Comparison of ENCODE assay signal across 8 mouse cellular contexts in the genomic region with DNA sequence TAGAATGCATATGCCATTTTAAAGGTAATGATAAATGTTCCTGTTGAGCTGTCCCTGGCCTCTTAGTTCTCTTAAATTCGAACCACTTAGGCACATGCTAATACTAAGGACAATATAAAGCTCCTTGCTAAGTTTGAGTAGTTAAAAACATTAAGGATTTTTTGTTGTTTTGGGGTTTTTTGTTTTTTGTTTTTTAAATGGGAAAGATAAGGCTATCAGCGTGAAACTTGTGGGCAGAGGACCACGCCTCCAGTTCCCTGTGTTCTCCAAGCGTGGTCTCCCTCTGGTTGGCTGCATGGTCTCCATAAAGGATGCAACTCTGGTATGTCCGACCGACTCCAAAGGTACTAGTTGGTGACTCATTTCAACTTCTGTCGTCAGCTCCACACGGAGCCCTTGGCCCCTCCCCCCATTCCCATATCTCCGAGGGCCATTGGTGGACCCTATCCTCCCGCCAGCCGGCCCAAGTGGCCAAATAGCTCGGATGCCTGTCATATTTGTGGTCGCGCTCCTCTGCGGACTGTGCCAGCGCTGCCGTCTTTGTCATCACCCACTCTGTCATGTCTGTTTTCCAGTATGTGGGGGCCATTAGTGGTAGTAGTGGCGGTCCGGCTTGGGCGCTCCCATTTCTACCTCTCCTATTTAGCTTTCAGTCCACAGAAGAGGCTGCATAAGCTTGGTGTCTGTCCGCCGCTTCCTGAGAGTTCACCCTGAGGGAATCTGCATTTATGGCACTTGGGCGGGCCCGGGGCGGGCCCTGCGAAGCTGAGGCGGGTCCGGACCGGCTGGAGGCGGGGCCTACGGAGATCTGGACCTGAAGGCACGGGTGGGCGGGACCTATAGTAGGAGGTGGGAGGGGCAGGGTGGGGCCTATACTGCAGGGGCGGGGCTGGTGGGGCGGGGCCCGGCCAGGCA.
A peak's percentile ranks its signal among the peaks of the same experiment; 100 is the strongest.
DNase-seq lines count a peak whose midpoint lies in the region; ATAC-seq and TF ChIP-seq lines count a peak whose summit lies in the region.

No protein-coding gene starts in this region.

- no peak for TF ChIP-seq CTCF in MEL (IDR thresholded peaks at IDR 0.05 in 2 of 3, conservative IDR thresholded peaks at IDR 0.05 in 1 of 3; ENCODE audit: control insufficient read depth in 1 of 3, insufficient read depth in 1 of 3, low read depth in 2 of 3, low read length in 3 of 3, poor library complexity in 1 of 3, severe bottlenecking in 1 of 3)
- TF ChIP-seq CTCF in liver, postnatal 0 days (IDR thresholded peaks at IDR 0.05; ENCODE audit: low read depth), result no peak

- peaks cover 28% of the 10 kb centered on the region for H3K79me2 ChIP-seq in MEL (ENCODE audit: control insufficient read depth, insufficient read depth, low read length, poor library complexity)

- no peak for TF ChIP-seq EP300 in MEL (IDR thresholded peaks at IDR 0.05; ENCODE audit: low read depth in 1 of 2, low read length in 2 of 2)
- TF ChIP-seq EP300 in liver, postnatal 0 days (IDR thresholded peaks at IDR 0.05; ENCODE audit: low read depth), result no peak; the same call in 1 of the 2 replicates

- H3K9me3 ChIP-seq in MEL (replicated peaks; ENCODE audit: insufficient read depth, low read length), result no peaks in the 10 kb centered on the region
- no peaks in the 10 kb centered on the region for H3K9me3 ChIP-seq in forebrain, embryonic 14.5 days (replicated peaks; ENCODE audit: control insufficient read depth, low read length)
- H3K9me3 ChIP-seq in liver, postnatal 0 days (ENCODE audit: low read length), result no peaks in the 10 kb centered on the region
- no peaks in the 10 kb centered on the region for H3K9me3 ChIP-seq in neural tube, embryonic 15.5 days (replicated peaks)

- H3K4me3 ChIP-seq in MEL (ENCODE audit: control insufficient read depth in 1 of 2, insufficient read depth in 1 of 2, low read depth in 2 of 2, low read length in 2 of 2), result peak overlapping the region; percentile 90 to 91
- peak overlapping the region; percentile 84 for H3K4me3 ChIP-seq in forebrain, embryonic 14.5 days (ENCODE audit: low read depth, low read length)
- peak overlapping the region; percentile 96 for H3K4me3 ChIP-seq in liver, postnatal 0 days (ENCODE audit: low read depth, low read length)
- peak overlapping the region; percentile 89 for H3K4me3 ChIP-seq in neural tube, embryonic 15.5 days (replicated peaks)

- peak; percentile 97 for DNase-seq in MEL (ENCODE audit: low read depth, low spot score)
- peak; percentile 97 for DNase-seq in cerebellum, adult 11 months
- peak; percentile 97 for DNase-seq in forebrain, embryonic 14.5 days (ENCODE audit: low spot score)
- peak; percentile 95 to 96 for DNase-seq in heart, postnatal 14 days
- DNase-seq in large intestine, adult 2 months (ENCODE audit: low read depth, low spot score), result peak; percentile 75
- peak; percentile 98 for DNase-seq in liver, postnatal 0 days
- DNase-seq in thymus, adult 18-20 months, result peak; percentile 96

- TF ChIP-seq POLR2A in MEL (IDR thresholded peaks at IDR 0.05; ENCODE audit: control insufficient read depth in 1 of 2, insufficient read depth in 1 of 2, low read depth in 1 of 2, low read length in 2 of 2, poor library complexity in 1 of 2), result peak in 1 of 2 experiments; percentile 78; a peak in 3 of 4 replicates

- H3K36me3 ChIP-seq in MEL (ENCODE audit: control insufficient read depth in 1 of 2, insufficient read depth in 2 of 2, low read length in 2 of 2), result peaks cover 0 to 39% of the 10 kb centered on the region in 2 experiments; a peak in 2 of 4 replicates
- H3K36me3 ChIP-seq in forebrain, embryonic 14.5 days (ENCODE audit: control insufficient read depth, insufficient read depth, low read length), result no peaks in the 10 kb centered on the region
- H3K36me3 ChIP-seq in liver, postnatal 0 days (replicated peaks; ENCODE audit: insufficient read depth, low read length), result no peaks in the 10 kb centered on the region
- H3K36me3 ChIP-seq in neural tube, embryonic 15.5 days, result no peaks in the 10 kb centered on the region

- no peaks in the 10 kb centered on the region for H3K27me3 ChIP-seq in MEL (ENCODE audit: control insufficient read depth in 1 of 2, insufficient read depth in 2 of 2, low read length in 2 of 2)
- no peaks in the 10 kb centered on the region for H3K27me3 ChIP-seq in forebrain, embryonic 14.5 days (replicated peaks; ENCODE audit: control insufficient read depth, insufficient read depth, low read length)
- no peaks in the 10 kb centered on the region for H3K27me3 ChIP-seq in liver, postnatal 0 days (ENCODE audit: insufficient read depth, low read length)
- no peaks in the 10 kb centered on the region for H3K27me3 ChIP-seq in neural tube, embryonic 15.5 days (replicated peaks)

- peak overlapping the region; percentile 81 for H3K9ac ChIP-seq in MEL (ENCODE audit: control insufficient read depth, low read depth, low read length, poor library complexity, severe bottlenecking)
- H3K9ac ChIP-seq in forebrain, embryonic 14.5 days (ENCODE audit: low read length), result peak overlapping the region; percentile 89
- peak overlapping the region; percentile 99 for H3K9ac ChIP-seq in liver, postnatal 0 days (replicated peaks)
- H3K9ac ChIP-seq in neural tube, embryonic 15.5 days (replicated peaks), result peak overlapping the region; percentile 91

- peaks cover 16 to 33% of the 10 kb centered on the region in 2 experiments for H3K4me1 ChIP-seq in MEL (ENCODE audit: control insufficient read depth in 1 of 2, insufficient read depth in 2 of 2, low read length in 2 of 2)
- H3K4me1 ChIP-seq in forebrain, embryonic 14.5 days (ENCODE audit: control insufficient read depth, insufficient read depth, low read length), result peaks cover 25% of the 10 kb centered on the region
- H3K4me1 ChIP-seq in liver, postnatal 0 days (ENCODE audit: insufficient read depth), result peaks cover 23% of the 10 kb centered on the region
- peaks cover 30% of the 10 kb centered on the region for H3K4me1 ChIP-seq in neural tube, embryonic 15.5 days

- peak overlapping the region; percentile 91 for H3K27ac ChIP-seq in MEL (ENCODE audit: control insufficient read depth, low read depth, low read length)
- H3K27ac ChIP-seq in forebrain, embryonic 14.5 days (ENCODE audit: low read depth, low read length), result peak overlapping the region; percentile 93; the same call in 1 of the 2 replicates
- H3K27ac ChIP-seq in liver, postnatal 0 days (ENCODE audit: low read depth), result peak overlapping the region; percentile 100
- H3K27ac ChIP-seq in neural tube, embryonic 15.5 days (replicated peaks), result peak overlapping the region; percentile 96

- WGBS in forebrain, embryonic 14.5 days, result 3% methylated on average over 34 of the region's 36 CpGs
- 2% methylated on average over 34 of the region's 36 CpGs for WGBS in large intestine, adult 2 months
- 2% methylated on average over 31 of the region's 36 CpGs for WGBS in liver, postnatal 0 days (ENCODE audit: insufficient replicate concordance)
- 2% methylated on average over 35 of the region's 36 CpGs for WGBS in neural tube, embryonic 15.5 days

- TF ChIP-seq RAD21 in MEL (IDR thresholded peaks at IDR 0.05; ENCODE audit: low read depth, low read length), result no peak

- intact Hi-C loops in heart, postnatal 14 days (cut with DNase I), result loop anchor here (2.0 kb wide), 1 partner anchor 88 kb away; a partner anchor contains a TSS

- ATAC-seq in forebrain, embryonic 14.5 days, result peak; percentile 93
- peak; percentile 81 for ATAC-seq in liver, postnatal 0 days
- peak; percentile 94 for ATAC-seq in neural tube, embryonic 15.5 days (ENCODE audit: low FRiP score)

- H3K4me2 ChIP-seq in forebrain, embryonic 14.5 days (ENCODE audit: low read length), result peak overlapping the region; percentile 78
- peak overlapping the region; percentile 83 for H3K4me2 ChIP-seq in liver, postnatal 0 days (ENCODE audit: low read depth, low read length)
- peak overlapping the region; percentile 67 for H3K4me2 ChIP-seq in neural tube, embryonic 15.5 days

TF ChIP-seq in MEL, 35 proteins besides CTCF, POLR2A, EP300 and RAD21:
- TF ChIP-seq CHD1 (IDR thresholded peaks at IDR 0.05; ENCODE audit: low read depth, low read length), result no peak
- peak; percentile 65 for TF ChIP-seq NELFE (IDR thresholded peaks at IDR 0.05; ENCODE audit: low read depth, low read length)
- peak; percentile 86 for TF ChIP-seq TBP (IDR thresholded peaks at IDR 0.05; ENCODE audit: low read depth, low read length)
- no peak for TF ChIP-seq TCF12 (IDR thresholded peaks at IDR 0.05; ENCODE audit: low read depth, low read length)
- TF ChIP-seq MAX (IDR thresholded peaks at IDR 0.05; ENCODE audit: low read length), result 0 out of 2 replicates have a peak, but pooled peaks have one; percentile 24
- peak; percentile 64; the same call in 1 of the 2 replicates for TF ChIP-seq ZMIZ1 (IDR thresholded peaks at IDR 0.05; ENCODE audit: low read depth, low read length)
- TF ChIP-seq POLR2AphosphoS2 (IDR thresholded peaks at IDR 0.05; ENCODE audit: low read length), result peak; percentile 67
- peak; percentile 20 for TF ChIP-seq MAZ (IDR thresholded peaks at IDR 0.05; ENCODE audit: low read depth, low read length)
- peak; percentile 59 for TF ChIP-seq SIN3A (IDR thresholded peaks at IDR 0.05; ENCODE audit: low read length)
- TF ChIP-seq GATA1 (IDR thresholded peaks at IDR 0.05; ENCODE audit: low read depth, low read length), result peak; percentile 60
- TF ChIP-seq ELF1 (IDR thresholded peaks at IDR 0.05; ENCODE audit: low read depth, low read length), result peak; percentile 73
- no peak for TF ChIP-seq POLR2AphosphoS5 (IDR thresholded peaks at IDR 0.05; ENCODE audit: borderline replicate concordance, low read depth, low read length)
- TF ChIP-seq MYC (IDR thresholded peaks at IDR 0.05; ENCODE audit: low read depth, low read length), result peak; percentile 53; the same call in 1 of the 2 replicates
- peak; percentile 17; the same call in 1 of the 2 replicates for TF ChIP-seq MEF2A (IDR thresholded peaks at IDR 0.05; ENCODE audit: extremely low read depth, insufficient replicate concordance, low read depth, low read length, poor library complexity, severe bottlenecking)
- TF ChIP-seq ETS1 (IDR thresholded peaks at IDR 0.05; ENCODE audit: low read depth, low read length), result peak; percentile 30; the same call in 1 of the 2 replicates
- TF ChIP-seq UBTF (IDR thresholded peaks at IDR 0.05; ENCODE audit: borderline replicate concordance, insufficient read depth, low read depth, low read length), result no peak

Comparison
In these comparisons a context has a peak if more than half of its experiments do, and no peak if none do; other contexts are left out.
1. Peak in every context shown above with its lines: DNase-seq, ATAC-seq, H3K4me3 ChIP-seq and H3K27ac ChIP-seq.